Mouse (Mus musculus): ENCODE measurements around the gene Tomm34.

DNA sequence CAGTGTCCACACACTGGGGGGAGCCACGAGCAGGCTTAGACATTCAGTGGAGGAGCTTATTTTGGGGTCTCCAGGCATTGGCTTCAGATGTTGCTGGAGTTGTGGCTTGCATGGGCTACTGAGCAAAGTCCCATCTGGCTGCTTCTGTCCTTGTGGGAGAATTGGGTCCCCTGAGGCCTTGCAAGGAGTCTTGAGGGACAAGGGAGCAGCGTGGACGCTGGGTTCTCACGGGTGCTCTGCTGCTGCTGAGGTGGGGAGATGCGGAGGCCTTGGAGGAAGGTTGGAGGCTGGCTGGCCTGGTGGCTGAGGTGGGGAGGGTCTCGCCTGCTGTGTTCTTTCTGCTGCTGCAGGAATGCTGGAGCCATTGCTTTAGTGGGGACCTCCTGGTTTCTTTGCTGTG lies 43.1 kb upstream of the Tomm34 start:
- TF ChIP-seq ELF1 (IDR thresholded peaks at IDR 0.05; ENCODE audit: low read depth, low read length) (no peak), E2F4 (IDR thresholded peaks at IDR 0.05; ENCODE audit: insufficient replicate concordance, low read depth, low read length) (no peak), CTCF (conservative IDR thresholded peaks at IDR 0.05 in 1 of 2, IDR thresholded peaks at IDR 0.05 in 1 of 2; ENCODE audit: low read depth in 2 of 2, low read length in 2 of 2) (no peak)
